Mouse (Mus musculus): ENCODE data around the gene Izumo1. TPM values are rescaled to one million over a fixed set of nuclear protein-coding genes. Genes with fewer than 3 reads are reported as not detected.
A peak's percentile ranks its signal among the peaks of the same experiment; 100 is the strongest.

The Izumo1 gene
- polyA plus RNA-seq, 1 experiment from 2014 or later: 0.15 TPM

DNA sequence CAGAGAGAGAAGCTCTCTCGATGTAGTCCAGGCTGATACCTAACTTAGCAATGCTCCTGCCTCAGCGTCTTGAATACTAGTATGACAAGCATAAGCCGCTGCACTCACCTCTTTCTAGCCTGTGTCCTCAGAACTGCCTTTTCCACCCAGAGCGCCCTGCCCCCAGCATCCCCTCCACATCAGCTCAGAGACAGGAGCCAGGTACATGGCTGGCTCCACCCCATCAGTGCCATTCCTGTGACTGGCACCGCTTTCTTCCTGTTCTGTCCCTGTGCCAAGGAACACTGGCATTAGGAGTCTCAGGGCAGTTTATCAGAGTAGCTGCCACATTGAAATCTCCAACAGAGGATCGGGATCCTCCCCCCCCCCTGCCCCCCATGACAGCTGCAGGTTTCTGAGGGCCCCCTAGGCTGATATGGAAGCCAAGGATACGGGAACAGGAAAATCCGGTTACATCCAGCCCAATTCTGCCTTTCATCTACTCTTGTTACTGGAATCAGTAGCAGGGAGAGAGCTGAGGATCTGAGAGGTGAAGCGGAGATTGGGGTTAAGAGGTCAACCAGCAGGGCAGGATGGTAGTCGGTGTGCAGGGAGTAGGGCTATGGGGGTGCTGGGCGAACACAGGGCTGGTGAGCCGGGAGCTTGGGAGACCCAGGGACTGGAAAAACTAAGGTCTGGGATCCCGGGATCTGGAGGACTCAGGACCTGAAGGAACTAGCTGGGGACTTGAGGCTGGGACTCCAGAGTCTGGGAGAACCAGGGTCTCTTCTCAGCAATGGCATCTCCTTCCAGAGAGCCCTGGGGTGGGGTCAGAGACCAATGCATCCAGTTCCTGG lies 43.9 kb downstream of the Izumo1 start:
- Histone ChIP-seq H3K4me1 (ENCODE audit: control insufficient read depth, insufficient read depth, low read length) (peaks cover 21% of the 10 kb centered on the region), H3K9ac (ENCODE audit: low read length) (peak overlapping the region; percentile 62), H3K27ac (ENCODE audit: low read length) (peak overlapping the region; percentile 81), H3K4me2 (ENCODE audit: low read depth, low read length) (peak overlapping the region; percentile 37), H3K36me3 (ENCODE audit: control insufficient read depth, insufficient read depth, low read length) (no peaks in the 10 kb centered on the region), H3K27me3 (ENCODE audit: control insufficient read depth, insufficient read depth, low read length) (no peaks in the 10 kb centered on the region), H3K4me3 (replicated peaks; ENCODE audit: low read length) (peak overlapping the region; percentile 34), H3K9me3 (replicated peaks; ENCODE audit: control insufficient read depth, low read length) (no peaks in the 10 kb centered on the region)
- ATAC-seq (ENCODE audit: insufficient read depth, low FRiP score): no peak
- 40% methylated on average over 13 of the region's 13 CpGs for WGBS

DNA sequence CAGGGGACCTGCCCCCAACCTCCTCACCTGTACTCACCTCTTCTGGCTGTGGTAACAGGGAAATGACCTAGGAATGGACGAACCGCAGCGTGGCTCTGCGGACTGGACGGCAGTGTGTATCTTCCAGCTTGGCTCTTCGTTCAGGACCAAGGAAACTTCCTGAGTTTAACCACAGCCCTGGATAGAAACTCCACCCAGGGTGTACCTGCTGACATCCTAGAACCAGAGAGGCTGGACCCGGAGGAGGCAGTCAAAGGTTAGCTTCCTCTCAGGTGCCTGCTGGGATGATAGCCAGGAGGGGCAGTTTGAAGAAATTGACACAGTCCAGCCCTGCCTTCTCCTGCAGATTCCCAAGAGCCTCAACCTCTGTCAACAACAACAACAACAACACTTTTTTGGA lies 44.5 kb downstream of the Izumo1 start, which contains the start of gene Fut2:
TSS of gene Fut2 (minus strand) at position 234 of the 400 bp plus-strand sequence.
- Histone ChIP-seq H3K27me3 (ENCODE audit: control insufficient read depth, insufficient read depth, low read length) (no peaks in the 10 kb centered on the region), H3K36me3 (ENCODE audit: control insufficient read depth, insufficient read depth, low read length) (no peaks in the 10 kb centered on the region), H3K9me3 (replicated peaks; ENCODE audit: control insufficient read depth, low read length) (no peaks in the 10 kb centered on the region), H3K4me3 (replicated peaks; ENCODE audit: low read length) (peak within 1 kb of the TSS; percentile 34), H3K4me2 (ENCODE audit: low read depth, low read length) (peak within 1 kb of the TSS; percentile 37), H3K9ac (ENCODE audit: low read length) (peak within 1 kb of the TSS; percentile 62), H3K4me1 (ENCODE audit: control insufficient read depth, insufficient read depth, low read length) (peaks cover 21% of the 10 kb centered on the region), H3K27ac (ENCODE audit: low read length) (peak within 1 kb of the TSS; percentile 81)
- WGBS: 66% methylated on average over 7 of the region's 7 CpGs
- peak; percentile 59; the same call in 1 of the 2 replicates for ATAC-seq (ENCODE audit: insufficient read depth, low FRiP score)

DNA sequence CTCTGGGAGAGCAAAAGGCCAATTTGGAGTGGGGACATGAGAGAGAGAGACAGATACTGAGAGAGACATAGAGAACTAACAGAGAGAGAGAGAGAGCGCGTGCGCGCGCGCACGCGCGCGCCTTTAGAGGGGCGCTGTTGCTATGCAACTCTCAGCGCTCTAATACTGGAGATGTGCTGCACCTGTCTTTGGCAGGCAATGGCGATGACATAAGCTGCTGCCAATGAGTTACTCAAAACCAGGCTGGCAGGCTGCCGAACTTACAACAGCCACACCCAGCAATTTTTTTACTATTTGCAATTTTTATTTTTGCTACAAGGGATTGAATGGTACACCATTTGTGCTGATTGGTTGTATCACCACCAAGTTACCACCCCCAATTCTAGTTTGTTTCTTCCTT lies 46.1 kb downstream of the Izumo1 start:
- Histone ChIP-seq H3K4me1 (ENCODE audit: control insufficient read depth, insufficient read depth, low read length) (peaks cover 21% of the 10 kb centered on the region), H3K9ac (ENCODE audit: low read length) (no peak overlapping the region), H3K27me3 (ENCODE audit: control insufficient read depth, insufficient read depth, low read length) (no peaks in the 10 kb centered on the region), H3K4me2 (ENCODE audit: low read depth, low read length) (no peak overlapping the region), H3K9me3 (replicated peaks; ENCODE audit: control insufficient read depth, low read length) (no peaks in the 10 kb centered on the region), H3K4me3 (replicated peaks; ENCODE audit: low read length) (no peak overlapping the region), H3K27ac (ENCODE audit: low read length) (no peak overlapping the region), H3K36me3 (ENCODE audit: control insufficient read depth, insufficient read depth, low read length) (no peaks in the 10 kb centered on the region)
- ATAC-seq (ENCODE audit: insufficient read depth, low FRiP score): no peak
- WGBS: 62% methylated on average over 14 of the region's 14 CpGs

DNA sequence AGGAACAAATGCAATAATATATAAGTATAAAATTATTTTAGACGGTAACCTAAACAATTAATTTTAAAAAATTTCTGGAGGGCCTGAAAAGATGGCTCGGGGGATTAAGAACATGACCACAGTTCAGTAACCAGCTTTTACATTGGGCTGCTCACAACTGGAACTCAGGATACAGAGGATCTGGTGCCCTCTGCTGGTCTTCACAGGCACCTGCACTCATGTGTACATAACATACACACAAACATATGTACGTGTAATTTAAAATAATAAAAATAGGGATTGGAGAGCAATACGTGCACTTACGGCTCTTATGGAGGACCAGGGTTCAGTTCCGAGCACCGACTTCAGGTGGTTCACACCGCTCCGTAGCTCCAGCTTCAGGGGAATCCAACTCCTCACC lies 47.3 kb downstream of the Izumo1 start:
- Histone ChIP-seq H3K27ac (ENCODE audit: low read length) (no peak overlapping the region), H3K4me1 (ENCODE audit: control insufficient read depth, insufficient read depth, low read length) (peaks cover 16% of the 10 kb centered on the region), H3K9me3 (replicated peaks; ENCODE audit: control insufficient read depth, low read length) (no peaks in the 10 kb centered on the region), H3K36me3 (ENCODE audit: control insufficient read depth, insufficient read depth, low read length) (no peaks in the 10 kb centered on the region), H3K4me3 (replicated peaks; ENCODE audit: low read length) (no peak overlapping the region), H3K4me2 (ENCODE audit: low read depth, low read length) (no peak overlapping the region), H3K27me3 (ENCODE audit: control insufficient read depth, insufficient read depth, low read length) (no peaks in the 10 kb centered on the region), H3K9ac (ENCODE audit: low read length) (no peak overlapping the region)
- ATAC-seq (ENCODE audit: insufficient read depth, low FRiP score): no peak
- WGBS: 95% methylated on average over 9 of the region's 9 CpGs

DNA sequence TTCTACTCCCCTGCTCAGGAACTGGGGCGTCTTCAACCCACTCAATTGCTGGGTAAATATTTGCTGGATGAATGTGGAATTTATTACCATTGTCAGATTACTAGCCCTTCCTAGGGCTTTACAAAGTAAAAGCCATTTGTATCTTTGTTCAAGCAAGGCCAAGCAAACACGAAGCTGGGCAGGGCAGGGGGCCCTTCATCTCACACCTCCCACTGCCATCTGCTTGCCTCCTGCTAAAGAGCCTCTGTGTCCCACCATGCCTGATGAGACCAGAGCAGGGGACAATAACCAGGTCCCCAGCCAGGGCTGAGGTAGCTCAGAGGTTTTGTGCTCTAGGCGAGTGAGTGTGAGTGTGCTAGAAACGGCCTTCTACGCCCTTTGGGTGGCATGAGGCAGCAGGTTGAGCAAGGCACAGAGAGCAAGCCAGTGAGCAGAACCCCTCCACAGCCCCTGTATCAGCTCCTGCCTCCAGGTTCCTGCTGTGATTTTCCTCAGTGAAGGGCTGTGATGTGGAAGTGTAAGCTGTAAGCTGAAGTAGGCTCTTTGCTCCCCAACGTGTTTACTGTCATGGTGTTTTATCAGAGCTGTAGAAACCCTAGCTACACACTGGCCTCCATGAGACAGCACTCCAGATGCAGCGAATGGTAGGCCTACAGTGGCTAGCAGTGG lies 56.1 kb downstream of the Izumo1 start:
- Histone ChIP-seq H3K9ac (ENCODE audit: low read length) (peak overlapping the region; percentile 33; the same call in 1 of the 2 replicates), H3K36me3 (ENCODE audit: control insufficient read depth, insufficient read depth, low read length) (no peaks in the 10 kb centered on the region), H3K4me1 (ENCODE audit: control insufficient read depth, insufficient read depth, low read length) (peaks cover 7% of the 10 kb centered on the region), H3K4me2 (ENCODE audit: low read depth, low read length) (no peak overlapping the region), H3K9me3 (replicated peaks; ENCODE audit: control insufficient read depth, low read length) (no peaks in the 10 kb centered on the region), H3K27ac (ENCODE audit: low read length) (peak overlapping the region; percentile 70), H3K27me3 (ENCODE audit: control insufficient read depth, insufficient read depth, low read length) (no peaks in the 10 kb centered on the region), H3K4me3 (replicated peaks; ENCODE audit: low read length) (no peak overlapping the region)
- WGBS: 59% methylated on average over 7 of the region's 7 CpGs
- ATAC-seq (ENCODE audit: insufficient read depth, low FRiP score): peak; percentile 33; the same call in 1 of the 2 replicates

Other genes with a start within 250 kb of the Izumo1 start
- gene Snrnp70, start 226.1 kb upstream of the Izumo1 start, polyA plus RNA-seq (2015; fragmentation: Nextera tagmentation; extraction: Ambion mirVana): 150 and 162 TPM in 2 replicates
- 0.09 TPM in 1 of 2 replicates, not detected in the other for gene Kcna7, start 216.2 kb upstream of the Izumo1 start, polyA plus RNA-seq (2015; fragmentation: Nextera tagmentation; extraction: Ambion mirVana)
- 1.3 and 1.6 TPM in 2 replicates for gene Ntf5, start 208.1 kb upstream of the Izumo1 start, polyA plus RNA-seq (2015; fragmentation: Nextera tagmentation; extraction: Ambion mirVana)
- gene Lhb, start 201.0 kb upstream of the Izumo1 start, polyA plus RNA-seq (2015; fragmentation: Nextera tagmentation; extraction: Ambion mirVana): not detected in 2 replicates
- 46.3 and 47.3 TPM in 2 replicates for gene Gys1, start 187.0 kb upstream of the Izumo1 start, polyA plus RNA-seq (2015; fragmentation: Nextera tagmentation; extraction: Ambion mirVana)
- gene Ruvbl2, start 183.7 kb upstream of the Izumo1 start, polyA plus RNA-seq (2015; fragmentation: Nextera tagmentation; extraction: Ambion mirVana): 115 and 118 TPM in 2 replicates
- gene Ftl1, start 161.9 kb upstream of the Izumo1 start, polyA plus RNA-seq (2015; fragmentation: Nextera tagmentation; extraction: Ambion mirVana): 4,462 and 4,467 TPM in 2 replicates
- gene Bax, start 154.9 kb upstream of the Izumo1 start, polyA plus RNA-seq (2015; fragmentation: Nextera tagmentation; extraction: Ambion mirVana): 116 and 142 TPM in 2 replicates
- 1.4 and 1.5 TPM in 2 replicates for gene Tulp2, start 139.9 kb upstream of the Izumo1 start, polyA plus RNA-seq (2015; fragmentation: Nextera tagmentation; extraction: Ambion mirVana)
- not detected in 2 replicates for gene Gm45808, start 135.0 kb upstream of the Izumo1 start, polyA plus RNA-seq (2015; fragmentation: Nextera tagmentation; extraction: Ambion mirVana)
- gene Dhdh, start 133.0 kb upstream of the Izumo1 start, polyA plus RNA-seq (2015; fragmentation: Nextera tagmentation; extraction: Ambion mirVana): 2.0 and 2.2 TPM in 2 replicates
- gene Nucb1, start 111.4 kb upstream of the Izumo1 start, polyA plus RNA-seq (2015; fragmentation: Nextera tagmentation; extraction: Ambion mirVana): 229 and 262 TPM in 2 replicates
- gene Ppp1r15a, start 95.5 kb upstream of the Izumo1 start, polyA plus RNA-seq (2015; fragmentation: Nextera tagmentation; extraction: Ambion mirVana): 25.5 and 31.2 TPM in 2 replicates
- 2.7 and 3.9 TPM in 2 replicates for gene Plekha4, start 95.5 kb upstream of the Izumo1 start, polyA plus RNA-seq (2015; fragmentation: Nextera tagmentation; extraction: Ambion mirVana)
- 2.9 and 4.8 TPM in 2 replicates for gene Hsd17b14, start 66.9 kb upstream of the Izumo1 start, polyA plus RNA-seq (2015; fragmentation: Nextera tagmentation; extraction: Ambion mirVana)
- 95.7 and 109 TPM in 2 replicates for gene Bcat2, start 51.7 kb upstream of the Izumo1 start, polyA plus RNA-seq (2015; fragmentation: Nextera tagmentation; extraction: Ambion mirVana)
- 0.28 and 0.32 TPM in 2 replicates for gene Fgf21, start 6.3 kb upstream of the Izumo1 start, polyA plus RNA-seq (2015; fragmentation: Nextera tagmentation; extraction: Ambion mirVana)
- gene Fut1, start 4.5 kb upstream of the Izumo1 start, polyA plus RNA-seq (2015; fragmentation: Nextera tagmentation; extraction: Ambion mirVana): 1.2 and 1.5 TPM in 2 replicates
- gene Rasip1, start 5.7 kb downstream of the Izumo1 start, polyA plus RNA-seq (2015; fragmentation: Nextera tagmentation; extraction: Ambion mirVana): 3.3 and 4.4 TPM in 2 replicates
- 10.9 and 14.2 TPM in 2 replicates for gene Mamstr, start 18.2 kb downstream of the Izumo1 start, polyA plus RNA-seq (2015; fragmentation: Nextera tagmentation; extraction: Ambion mirVana)
- 13.8 and 18.8 TPM in 2 replicates for gene Fut2, start 44.6 kb downstream of the Izumo1 start, polyA plus RNA-seq (2015; fragmentation: Nextera tagmentation; extraction: Ambion mirVana)
- gene Ntn5, start 62.2 kb downstream of the Izumo1 start, polyA plus RNA-seq (2015; fragmentation: Nextera tagmentation; extraction: Ambion mirVana): 0.55 and 1.2 TPM in 2 replicates
- 2.9 and 3.4 TPM in 2 replicates for gene Sec1, start 72.6 kb downstream of the Izumo1 start, polyA plus RNA-seq (2015; fragmentation: Nextera tagmentation; extraction: Ambion mirVana)
- gene Car11, start 78.0 kb downstream of the Izumo1 start, polyA plus RNA-seq (2015; fragmentation: Nextera tagmentation; extraction: Ambion mirVana): 8.4 and 9.8 TPM in 2 replicates
- gene Dbp, start 83.3 kb downstream of the Izumo1 start, polyA plus RNA-seq (2015; fragmentation: Nextera tagmentation; extraction: Ambion mirVana): 2.7 and 2.9 TPM in 2 replicates
- 915 and 1,024 TPM in 2 replicates for gene Rpl18, start 93.6 kb downstream of the Izumo1 start, polyA plus RNA-seq (2015; fragmentation: Nextera tagmentation; extraction: Ambion mirVana)
- gene Sphk2, start 96.2 kb downstream of the Izumo1 start, polyA plus RNA-seq (2015; fragmentation: Nextera tagmentation; extraction: Ambion mirVana): 38.9 and 45.9 TPM in 2 replicates
- gene Fam83e, start 99.4 kb downstream of the Izumo1 start, polyA plus RNA-seq (2015; fragmentation: Nextera tagmentation; extraction: Ambion mirVana): 16.0 and 24.7 TPM in 2 replicates
- 0.79 and 2.2 TPM in 2 replicates for gene Spaca4, start 104.0 kb downstream of the Izumo1 start, polyA plus RNA-seq (2015; fragmentation: Nextera tagmentation; extraction: Ambion mirVana)
- 0.53 and 0.99 TPM in 2 replicates for gene Lmtk3, start 161.9 kb downstream of the Izumo1 start, polyA plus RNA-seq (2015; fragmentation: Nextera tagmentation; extraction: Ambion mirVana)
- 32.7 and 46.5 TPM in 2 replicates for gene Sult2b1, start 162.9 kb downstream of the Izumo1 start, polyA plus RNA-seq (2015; fragmentation: Nextera tagmentation; extraction: Ambion mirVana)
- gene Cyth2, start 192.8 kb downstream of the Izumo1 start, polyA plus RNA-seq (2015; fragmentation: Nextera tagmentation; extraction: Ambion mirVana): 75.6 and 82.6 TPM in 2 replicates
- 0.91 and 0.98 TPM in 2 replicates for gene Kcnj14, start 203.0 kb downstream of the Izumo1 start, polyA plus RNA-seq (2015; fragmentation: Nextera tagmentation; extraction: Ambion mirVana)
- gene Grwd1, start 209.1 kb downstream of the Izumo1 start, polyA plus RNA-seq (2015; fragmentation: Nextera tagmentation; extraction: Ambion mirVana): 50.3 and 53.7 TPM in 2 replicates

All from stomach, embryonic 16.5 days (tissue).